Mouse (Mus musculus): Measurements from ENCODE around the gene Cpa2. TPM values are rescaled to one million over a fixed set of nuclear protein-coding genes. Genes with fewer than 3 reads are reported as not detected.

The Cpa2 gene
- total RNA-seq, 2 experiments from 2014 or later: 0.70 to 3.1 TPM

GRCm38 (mm10) chr6:30547274-30547645, 5.9 kb downstream of the Cpa2 start:
- intact Hi-C loops (cut with DNase I): no loop called here
- no peak for DNase-seq (ENCODE audit: low spot score in 2 of 2)

- DNase-seq (ENCODE audit: low spot score in 2 of 2): no peak
- intact Hi-C loops (cut with DNase I): no loop called here
These were observed 6.4 kb downstream of the Cpa2 start for GRCm38 (mm10) chr6:30547656-30548306.

- DNase-seq (ENCODE audit: low spot score in 2 of 2): peak in 1 of 2 experiments; percentile 35
- intact Hi-C loops (cut with DNase I): no loop called here
These were observed 7.9 kb downstream of the Cpa2 start for GRCm38 (mm10) chr6:30549231-30549761.

GRCm38 (mm10) chr6:30550496-30551192, 9.3 kb downstream of the Cpa2 start:
- no peak for DNase-seq (ENCODE audit: low spot score in 2 of 2)
- intact Hi-C loops (cut with DNase I): loop anchor here (1.0 to 5.0 kb wide), 3 partner anchors 67 to 172 kb away; partner anchors contain the start of gene Mest

GRCm38 (mm10) chr6:30551193-30551515, 9.8 kb downstream of the Cpa2 start:
- intact Hi-C loops (cut with DNase I): loop anchor here (1.0 to 5.0 kb wide), 3 partner anchors 66 to 171 kb away; partner anchors contain the start of gene Mest
- no peak for DNase-seq (ENCODE audit: low spot score in 2 of 2)

GRCm38 (mm10) chr6:30551644-30552580, 10.5 kb downstream of the Cpa2 start:
- no peak for DNase-seq (ENCODE audit: low spot score in 2 of 2)
- intact Hi-C loops (cut with DNase I): loop anchor here (1.0 to 5.0 kb wide), 5 partner anchors 65 to 185 kb away; partner anchors contain the start of genes Cep41 and Mest

GRCm38 (mm10) chr6:30552628-30553027, 11.2 kb downstream of the Cpa2 start:
- intact Hi-C loops (cut with DNase I): loop anchor here (1.0 to 5.0 kb wide), 4 partner anchors 90 to 185 kb away; partner anchors contain the start of genes Cep41 and Mest
- no peak for DNase-seq (ENCODE audit: low spot score in 2 of 2)

- intact Hi-C loops (cut with DNase I): loop anchor here (2.0 to 5.0 kb wide), 3 partner anchors 91 to 169 kb away; partner anchors contain the start of genes Cep41 and Mest
- DNase-seq (ENCODE audit: low spot score in 2 of 2): no peak
These were observed 12.1 kb downstream of the Cpa2 start for GRCm38 (mm10) chr6:30553381-30554010.

- DNase-seq (ENCODE audit: low spot score in 2 of 2): no peak
- intact Hi-C loops (cut with DNase I): loop anchor here (5.0 kb wide), 2 partner anchors 92 to 168 kb away; partner anchors contain the start of gene Mest
These were observed 12.7 kb downstream of the Cpa2 start for GRCm38 (mm10) chr6:30554092-30554491.

- intact Hi-C loops (cut with DNase I): loop anchor here (5.0 kb wide), 2 partner anchors 92 to 168 kb away; partner anchors contain the start of gene Mest
These were observed 13.3 kb downstream of the Cpa2 start for GRCm38 (mm10) chr6:30554621-30555170.

GRCm38 (mm10) chr6:30556080-30556479, 14.7 kb downstream of the Cpa2 start:
- intact Hi-C loops (cut with DNase I): no loop called here
- no peak for DNase-seq (ENCODE audit: low spot score in 2 of 2)

More at GRCm38 (mm10) chr6:30554621-30555170, 13.3 kb downstream of the Cpa2 start:
- no peak for DNase-seq (ENCODE audit: low spot score in 2 of 2)

GRCm38 (mm10) chr6:30559726-30560125, 18.3 kb downstream of the Cpa2 start:
- intact Hi-C loops (cut with DNase I): no loop called here
- no peak for DNase-seq (ENCODE audit: low spot score in 2 of 2)

GRCm38 (mm10) chr6:30562132-30562531, 20.8 kb downstream of the Cpa2 start:
- intact Hi-C loops (cut with DNase I): no loop called here
- DNase-seq (ENCODE audit: low spot score in 2 of 2): no peak

GRCm38 (mm10) chr6:30563575-30563974, 22.2 kb downstream of the Cpa2 start:
- intact Hi-C loops (cut with DNase I): no loop called here

GRCm38 (mm10) chr6:30564051-30564450, 22.7 kb downstream of the Cpa2 start:
- intact Hi-C loops (cut with DNase I): no loop called here
- DNase-seq (ENCODE audit: low spot score in 2 of 2): no peak

More at GRCm38 (mm10) chr6:30563575-30563974, 22.2 kb downstream of the Cpa2 start:
- DNase-seq (ENCODE audit: low spot score in 2 of 2): no peak

- intact Hi-C loops (cut with DNase I): no loop called here
- DNase-seq (ENCODE audit: low spot score in 2 of 2): no peak
These were observed 26.7 kb downstream of the Cpa2 start, which contains the start of gene Cpa4 for GRCm38 (mm10) chr6:30568069-30568468. Gene Cpa4 (plus strand): TSS chr6:30568369.

GRCm38 (mm10) chr6:30569331-30569730, 27.9 kb downstream of the Cpa2 start:
- peak; percentile 56 to 65 for DNase-seq (ENCODE audit: low spot score in 2 of 2)

GRCm38 (mm10) chr6:30570012-30570411, 28.6 kb downstream of the Cpa2 start:
- intact Hi-C loops (cut with DNase I): no loop called here
- DNase-seq (ENCODE audit: low spot score in 2 of 2): peak in 1 of 2 experiments; percentile 37

More at GRCm38 (mm10) chr6:30569331-30569730, 27.9 kb downstream of the Cpa2 start:
- intact Hi-C loops (cut with DNase I): no loop called here
